8 mouse cellular contexts compared by ENCODE assay signal in the genomic region with DNA sequence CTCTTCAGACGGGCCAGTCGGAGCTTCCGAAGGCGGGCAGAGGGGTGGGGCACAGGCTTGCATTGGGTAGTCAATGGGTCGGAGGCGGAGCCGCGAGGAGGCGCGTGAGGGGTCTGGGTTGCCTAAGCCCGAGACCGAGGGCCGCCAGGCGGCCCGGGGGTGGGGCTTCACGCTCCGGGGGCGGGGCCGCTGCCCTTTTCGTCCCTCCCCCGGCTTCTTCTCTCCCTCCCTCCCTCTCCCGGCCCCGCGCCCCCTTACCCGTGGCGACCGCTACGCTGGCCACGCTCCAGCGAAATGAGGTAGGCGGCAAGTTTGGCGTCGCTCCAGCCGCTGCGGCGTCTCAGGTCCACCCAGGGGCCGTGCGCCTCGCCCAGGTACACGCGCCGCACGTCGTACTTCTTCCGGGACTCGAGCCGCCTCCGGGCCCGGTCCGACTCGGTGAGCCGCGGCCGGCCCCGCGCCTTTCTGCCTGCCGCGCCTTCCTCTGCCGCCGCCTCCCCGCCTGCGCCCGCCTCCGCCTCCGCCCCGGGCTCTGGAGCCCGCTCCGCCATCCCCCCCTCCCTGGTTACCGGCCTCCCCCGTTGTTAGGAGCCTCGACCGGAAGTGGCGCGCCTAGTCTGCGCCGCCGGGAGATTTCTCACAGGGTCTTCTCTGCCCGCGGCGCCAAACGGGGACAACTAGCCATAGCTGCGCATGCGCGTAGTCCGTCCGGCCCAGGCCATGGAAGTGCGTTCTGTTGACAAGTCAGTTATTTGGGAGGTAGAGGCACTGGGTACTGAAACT. TPM values are rescaled to one million over a fixed set of nuclear protein-coding genes. Genes with fewer than 3 reads are reported as not detected.
DNase-seq lines count a peak whose midpoint lies in the region; ATAC-seq and TF ChIP-seq lines count a peak whose summit lies in the region.

A gene (minus strand): TSS at position 469 of the 783 bp plus-strand sequence.
A gene (minus strand): TSS at position 586 of the 783 bp plus-strand sequence.

- H3K27me3 ChIP-seq in E14TG2a.4 (ENCODE audit: insufficient read depth, low read length), result no peaks in the 10 kb centered on the region
- no peaks in the 10 kb centered on the region for H3K27me3 ChIP-seq in forebrain, embryonic 12.5 days
- H3K27me3 ChIP-seq in liver, postnatal 0 days (ENCODE audit: insufficient read depth, low read length), result no peaks in the 10 kb centered on the region
- H3K27me3 ChIP-seq in neural tube, embryonic 14.5 days (ENCODE audit: control insufficient read depth, insufficient read depth, low read length), result no peaks in the 10 kb centered on the region

- peak within 1 kb of the TSS; percentile 97 for H3K27ac ChIP-seq in forebrain, embryonic 12.5 days
- peak within 1 kb of the TSS; percentile 95 for H3K27ac ChIP-seq in liver, postnatal 0 days (ENCODE audit: low read depth)
- H3K27ac ChIP-seq in neural tube, embryonic 14.5 days (ENCODE audit: low read depth, low read length), result peak within 1 kb of the TSS; percentile 98

- no peak for TF ChIP-seq EP300 in liver, postnatal 0 days (IDR thresholded peaks at IDR 0.05; ENCODE audit: low read depth)

- peaks cover 73% of the 10 kb centered on the region for H3K36me3 ChIP-seq in E14TG2a.4 (ENCODE audit: insufficient read depth, low read length)
- peaks cover 38% of the 10 kb centered on the region for H3K36me3 ChIP-seq in forebrain, embryonic 12.5 days (replicated peaks)
- peaks cover 17% of the 10 kb centered on the region for H3K36me3 ChIP-seq in liver, postnatal 0 days (replicated peaks; ENCODE audit: insufficient read depth, low read length)
- 0 out of 2 replicates have a peak, but pooled peaks cover 6% of the 10 kb centered on the region for H3K36me3 ChIP-seq in neural tube, embryonic 14.5 days (ENCODE audit: control insufficient read depth, insufficient read depth, low read length)

- H3K9ac ChIP-seq in forebrain, embryonic 12.5 days, result peak within 1 kb of the TSS; percentile 88
- H3K9ac ChIP-seq in liver, postnatal 0 days (replicated peaks), result peak within 1 kb of the TSS; percentile 92
- peak within 1 kb of the TSS; percentile 94 for H3K9ac ChIP-seq in neural tube, embryonic 14.5 days (replicated peaks; ENCODE audit: low read depth, low read length)

- WGBS in forebrain, embryonic 12.5 days, result under 1% methylated on average over 66 of the region's 87 CpGs
- under 1% methylated on average over 79 of the region's 87 CpGs for WGBS in large intestine, adult 2 months
- under 1% methylated on average over 68 of the region's 87 CpGs for WGBS in liver, postnatal 0 days (ENCODE audit: insufficient replicate concordance)
- under 1% methylated on average over 83 of the region's 87 CpGs for WGBS in neural tube, embryonic 14.5 days

- H3K4me1 ChIP-seq in E14TG2a.4 (replicated peaks; ENCODE audit: low read depth, low read length), result peaks cover 45% of the 10 kb centered on the region
- H3K4me1 ChIP-seq in forebrain, embryonic 12.5 days, result peaks cover 13% of the 10 kb centered on the region
- H3K4me1 ChIP-seq in liver, postnatal 0 days (ENCODE audit: insufficient read depth), result peaks cover 13% of the 10 kb centered on the region
- H3K4me1 ChIP-seq in neural tube, embryonic 14.5 days (ENCODE audit: control insufficient read depth, insufficient read depth, low read length), result peaks cover 12% of the 10 kb centered on the region

- H3K9me3 ChIP-seq in E14TG2a.4 (ENCODE audit: low read length), result no peaks in the 10 kb centered on the region
- H3K9me3 ChIP-seq in forebrain, embryonic 12.5 days, result no peaks in the 10 kb centered on the region
- no peaks in the 10 kb centered on the region for H3K9me3 ChIP-seq in liver, postnatal 0 days (ENCODE audit: low read length)
- no peaks in the 10 kb centered on the region for H3K9me3 ChIP-seq in neural tube, embryonic 14.5 days (ENCODE audit: control insufficient read depth, low read length)

- peak within 1 kb of the TSS; percentile 60 for H3K4me2 ChIP-seq in forebrain, embryonic 12.5 days
- peak within 1 kb of the TSS; percentile 72 for H3K4me2 ChIP-seq in liver, postnatal 0 days (ENCODE audit: low read depth, low read length)
- peak within 1 kb of the TSS; percentile 52 for H3K4me2 ChIP-seq in neural tube, embryonic 14.5 days (ENCODE audit: low read depth, low read length)

- intact Hi-C loops in heart, postnatal 10 days (cut with DNase I), result no loop called here

- no peak for TF ChIP-seq CTCF in E14TG2a.4 (conservative IDR thresholded peaks at IDR 0.05; ENCODE audit: low read length)
- peak; percentile 27; the same call in 1 of the 2 replicates for TF ChIP-seq CTCF in liver, postnatal 0 days (IDR thresholded peaks at IDR 0.05; ENCODE audit: low read depth)

- peak within 1 kb of the TSS; percentile 95 for H3K4me3 ChIP-seq in E14TG2a.4 (replicated peaks; ENCODE audit: low read length)
- H3K4me3 ChIP-seq in forebrain, embryonic 12.5 days (replicated peaks), result peak within 1 kb of the TSS; percentile 86
- peak within 1 kb of the TSS; percentile 95 for H3K4me3 ChIP-seq in liver, postnatal 0 days (ENCODE audit: low read depth, low read length)
- peak within 1 kb of the TSS; percentile 83 for H3K4me3 ChIP-seq in neural tube, embryonic 14.5 days (ENCODE audit: low read depth, low read length)

- peak; percentile 95 for DNase-seq in c-Kit-positive CD71-positive TER-119-positive erythroid progenitor cells, embryonic 14.5 days (ENCODE audit: low spot score)
- peak; percentile 97 to 98 for DNase-seq in heart, postnatal 10 days
- DNase-seq in large intestine, adult 2 months (ENCODE audit: low read depth, low spot score), result peak; percentile 84
- peak; percentile 97 for DNase-seq in liver, postnatal 0 days
- peak; percentile 98 for DNase-seq in testis, postnatal 10 days (ENCODE audit: low spot score)

- ATAC-seq in forebrain, embryonic 12.5 days (ENCODE audit: low FRiP score), result peak; percentile 98
- ATAC-seq in liver, postnatal 0 days, result peak; percentile 92
- ATAC-seq in neural tube, embryonic 14.5 days (ENCODE audit: low read depth), result peak; percentile 98

RNA-seq across cellular contexts. Expression of the first gene that starts in this region (rescaled TPM):
- not detected in 2 replicates for polyA plus RNA-seq in forebrain, embryonic 12.5 days (2016; fragmentation: Nextera tagmentation; extraction: Ambion mirVana)
- under 1 TPM in 1 of 2 experiments, not detected in 1; 0.64 TPM for total RNA-seq in heart, postnatal 10 days (2021)
- polyA plus RNA-seq in large intestine, adult 2 months (2012; rRNA removed), result not detected in 2 replicates
- polyA plus RNA-seq in liver, postnatal 0 days (2015; fragmentation: Nextera tagmentation; extraction: Ambion mirVana), result not detected in 2 replicates
- not detected in 2 replicates for polyA plus RNA-seq in neural tube, embryonic 14.5 days (2014; fragmentation: Nextera tagmentation; extraction: Ambion mirVana)

RNA-seq across cellular contexts. Expression of the second gene that starts in this region (rescaled TPM):
- polyA plus RNA-seq in forebrain, embryonic 12.5 days (2016; fragmentation: Nextera tagmentation; extraction: Ambion mirVana), result 15.8 and 16.4 TPM in 2 replicates
- total RNA-seq in heart, postnatal 10 days (2021), result 1 to 10 TPM; 5.9 to 7.3 TPM
- 8.6 and 10.0 TPM in 2 replicates for polyA plus RNA-seq in large intestine, adult 2 months (2012; rRNA removed)
- polyA plus RNA-seq in liver, postnatal 0 days (2015; fragmentation: Nextera tagmentation; extraction: Ambion mirVana), result 2.6 and 3.1 TPM in 2 replicates
- 13.5 and 14.2 TPM in 2 replicates for polyA plus RNA-seq in neural tube, embryonic 14.5 days (2014; fragmentation: Nextera tagmentation; extraction: Ambion mirVana)

Comparison
In these comparisons a context has a peak if more than half of its experiments do, and no peak if none do; other contexts are left out.
1. Peak in every context shown above with its lines: DNase-seq, ATAC-seq, H3K4me3 ChIP-seq and H3K27ac ChIP-seq.